Mouse (Mus musculus): ENCODE measurements around the gene Tmem212. TPM values are rescaled to one million over a fixed set of nuclear protein-coding genes. Genes with fewer than 3 reads are reported as not detected.

Tmem212 gene
- total RNA-seq, 2 experiments from 2014 or later, result 2.8 to 5.9 TPM

GRCm38 (mm10) chr3:27899012-27899726 lies 3.0 kb upstream of the Tmem212 start:
- peak; percentile 35 to 38 for DNase-seq (ENCODE audit: low spot score in 2 of 2)

DNA sequence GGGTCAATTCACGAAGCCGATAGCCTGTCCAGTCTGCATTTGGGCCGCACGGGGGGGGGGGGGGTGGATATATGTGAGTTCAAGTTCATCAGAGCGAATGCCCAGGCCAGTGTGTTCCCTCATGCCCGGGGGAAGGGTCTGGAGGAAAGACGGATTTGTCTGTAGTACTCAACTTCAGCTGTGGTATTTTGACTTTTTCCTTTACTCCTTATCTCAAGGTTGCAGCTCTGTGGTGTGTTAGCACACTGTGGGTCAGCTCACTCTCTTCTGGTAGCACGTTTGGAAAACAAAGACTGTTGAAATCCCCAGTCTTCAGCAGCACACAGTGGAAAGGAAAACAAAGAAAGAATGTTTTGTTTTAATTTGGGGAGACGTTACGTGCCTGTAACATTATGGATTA lies 2.0 kb upstream of the Tmem212 start:
- DNase-seq (ENCODE audit: low spot score in 2 of 2), result no peak

- no peak for DNase-seq (ENCODE audit: low spot score in 2 of 2)
Observed at GRCm38 (mm10) chr3:27886578-27886977, 9.6 kb downstream of the Tmem212 start.

DNA sequence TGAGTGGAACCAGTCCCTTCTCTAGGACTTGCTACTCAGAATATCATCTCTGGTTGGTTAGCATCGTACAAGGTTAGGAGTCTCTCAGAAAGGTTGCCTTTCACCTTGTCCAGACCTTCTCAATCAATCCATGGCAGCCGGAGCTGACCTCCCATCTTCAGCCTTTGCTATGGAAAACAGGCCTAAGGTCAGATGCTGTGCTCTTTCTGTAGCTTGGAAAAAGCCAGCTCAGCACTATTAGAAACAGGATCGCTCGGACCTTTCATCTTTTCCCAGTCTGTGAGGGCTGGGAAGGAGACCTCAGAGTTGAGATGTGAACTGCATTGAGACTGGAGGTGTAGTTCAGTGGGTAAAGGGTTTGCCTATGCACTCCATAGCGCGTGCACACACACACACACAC lies 10.6 kb downstream of the Tmem212 start:
- no peak for DNase-seq (ENCODE audit: low spot score in 2 of 2)

DNA sequence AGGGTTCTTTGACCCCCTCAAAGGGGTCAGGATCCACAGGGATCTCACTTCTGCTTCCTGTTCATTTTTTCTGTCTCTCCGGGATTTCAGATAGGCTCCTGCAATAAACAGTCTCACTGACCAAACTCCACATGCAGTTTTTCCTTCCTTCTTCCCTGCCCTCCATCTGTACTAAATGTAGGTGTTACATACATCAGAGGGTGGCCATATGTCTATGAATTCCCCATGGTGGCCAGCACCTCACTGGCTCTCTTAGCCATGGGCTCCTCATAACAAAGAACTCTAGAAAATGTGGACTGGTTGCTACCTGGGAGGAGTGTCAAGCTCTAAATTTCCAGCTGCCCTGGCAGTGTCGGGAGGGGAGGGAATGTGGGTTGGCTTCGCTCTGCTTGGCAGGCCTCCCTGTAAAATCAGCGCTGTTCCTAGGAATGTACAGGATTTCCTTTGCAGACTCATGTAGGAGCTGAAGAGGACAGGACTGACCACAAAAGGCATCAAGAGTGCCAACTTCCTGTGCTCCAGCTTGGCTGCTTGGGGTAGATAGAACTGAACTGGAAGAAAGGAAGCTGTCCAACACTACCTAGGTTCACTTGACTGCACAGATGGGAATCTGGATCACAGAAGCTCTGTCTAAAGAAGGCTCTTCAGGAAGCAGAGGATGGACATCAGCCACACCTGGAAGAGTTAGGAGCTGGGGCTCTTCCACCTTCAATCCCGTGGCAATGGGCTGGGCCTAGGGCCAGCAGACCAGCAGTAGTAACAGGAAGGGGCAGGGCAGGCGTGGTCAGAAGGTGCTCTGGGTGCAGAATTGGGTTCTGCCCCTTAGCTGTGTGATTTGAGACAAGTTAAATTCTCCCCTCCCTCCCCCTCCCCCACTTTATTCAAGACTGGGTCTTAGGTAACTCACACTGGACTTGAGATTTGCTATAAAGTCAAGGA lies 14.0 kb downstream of the Tmem212 start:
- DNase-seq (ENCODE audit: low spot score in 2 of 2), result no peak

- no peak for DNase-seq (ENCODE audit: low spot score in 2 of 2)
Observed at GRCm38 (mm10) chr3:27878854-27879610, 17.1 kb downstream of the Tmem212 start.

DNA sequence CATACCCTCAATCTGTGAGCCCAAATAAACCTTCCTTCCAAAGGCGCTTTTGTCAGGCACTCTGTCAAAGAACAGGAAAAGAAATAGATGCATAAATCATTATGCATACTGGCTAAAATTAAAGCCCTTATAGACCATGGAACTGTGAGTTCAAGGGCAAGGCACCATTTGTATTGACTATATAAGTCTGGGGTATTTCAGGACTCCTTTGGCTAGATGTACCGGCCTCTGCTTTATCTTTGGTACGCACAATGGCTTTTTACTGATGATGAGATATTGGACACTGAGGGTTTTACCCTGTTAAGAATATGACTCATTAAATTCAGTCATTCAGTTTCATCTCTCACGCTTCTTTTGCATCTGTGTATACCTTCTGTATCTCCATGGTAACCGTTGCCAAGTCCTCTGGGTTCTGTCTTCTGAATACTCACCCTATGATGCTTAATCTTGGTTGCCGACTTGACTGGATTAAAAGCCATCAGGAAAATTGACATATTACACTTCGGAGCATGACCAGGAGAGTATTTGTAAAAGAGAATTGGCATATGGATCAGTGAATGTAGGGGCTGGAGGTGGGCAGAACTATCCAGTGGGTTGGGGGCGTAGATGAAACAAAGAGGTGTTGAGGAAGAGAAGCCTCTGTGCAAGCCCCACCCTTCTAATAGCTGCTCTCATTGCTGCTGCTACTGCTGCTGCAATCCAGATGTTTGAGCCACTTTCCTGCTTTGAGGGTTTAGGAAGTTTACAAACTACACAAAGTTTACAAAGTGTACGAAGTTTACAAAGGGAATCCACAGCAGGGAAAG lies 22.7 kb downstream of the Tmem212 start:
- no peak for DNase-seq (ENCODE audit: low spot score in 2 of 2)

- no peak for DNase-seq (ENCODE audit: low spot score in 2 of 2)
Observed at GRCm38 (mm10) chr3:27872429-27872828, 23.7 kb downstream of the Tmem212 start.

- no peak for DNase-seq (ENCODE audit: low spot score in 2 of 2)
Observed at GRCm38 (mm10) chr3:27871891-27872290, 24.3 kb downstream of the Tmem212 start.

DNA sequence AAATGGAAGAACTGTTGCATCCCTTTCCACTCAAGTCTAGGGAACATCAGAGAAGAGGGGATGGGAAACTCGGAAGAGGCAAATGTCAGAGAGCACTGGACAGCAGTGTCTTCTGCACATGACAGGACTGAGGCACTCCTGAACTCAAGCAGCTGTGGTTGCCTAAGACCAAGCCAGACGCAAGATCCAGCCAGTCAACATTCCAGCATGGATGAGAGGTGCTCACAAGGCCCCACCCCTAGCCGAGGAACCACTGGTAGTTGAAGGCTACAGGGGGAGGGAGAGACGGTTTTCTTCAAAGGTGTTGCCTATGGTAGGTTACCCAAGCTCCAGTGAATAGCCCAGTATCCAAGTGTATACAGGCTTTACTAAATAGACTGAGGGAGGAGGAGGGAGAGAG lies 24.8 kb downstream of the Tmem212 start:
- no peak for DNase-seq (ENCODE audit: low spot score in 2 of 2)

- no peak for DNase-seq (ENCODE audit: low spot score in 2 of 2)
Observed at GRCm38 (mm10) chr3:27868681-27869080, 27.5 kb downstream of the Tmem212 start.

GRCm38 (mm10) chr3:27867731-27868130 lies 28.4 kb downstream of the Tmem212 start:
- no peak for DNase-seq (ENCODE audit: low spot score in 2 of 2)

GRCm38 (mm10) chr3:27862821-27863740 lies 33.1 kb downstream of the Tmem212 start:
- peak; percentile 48 to 49 for DNase-seq (ENCODE audit: low spot score in 2 of 2)

DNA sequence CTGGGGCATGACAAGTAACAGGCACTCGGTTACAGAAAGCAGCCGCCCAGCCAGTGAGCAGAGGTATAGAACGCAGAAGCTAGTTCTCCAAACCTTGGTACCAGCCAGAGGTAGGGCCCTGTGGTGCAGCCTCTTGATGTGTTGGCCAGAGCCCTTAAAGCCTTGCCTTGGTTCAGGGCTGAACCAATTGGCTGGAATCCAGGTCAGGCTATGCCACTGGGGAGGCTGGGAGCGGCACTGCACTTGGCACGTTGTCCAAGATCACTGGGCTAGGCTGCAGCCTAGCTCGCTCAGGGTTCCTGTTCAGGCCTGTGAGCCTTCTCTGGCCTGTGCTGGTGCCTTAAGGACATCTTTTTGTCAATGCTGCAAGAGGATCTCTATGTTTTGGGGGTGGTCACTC lies 34.6 kb downstream of the Tmem212 start:
- peak; percentile 49 to 55 for DNase-seq (ENCODE audit: low spot score in 2 of 2)

DNA sequence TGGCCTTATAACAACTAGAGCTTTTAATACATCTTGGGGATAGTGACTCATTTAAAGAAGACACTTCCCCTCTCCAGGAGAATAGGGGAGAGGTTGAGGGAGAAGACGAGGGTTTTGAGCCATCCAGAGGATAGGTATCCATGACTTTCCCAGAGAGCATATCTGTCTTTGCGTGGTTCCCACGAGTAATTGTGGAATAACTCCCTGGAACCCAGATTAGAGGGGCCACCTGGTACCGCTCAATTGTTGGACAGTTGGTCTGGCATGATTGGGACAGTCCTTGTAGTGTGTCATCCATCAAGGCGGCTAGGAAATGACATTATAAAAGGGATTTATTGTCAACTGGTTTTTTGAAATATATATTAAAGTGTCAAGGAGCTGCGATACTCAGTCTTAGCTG lies 35.1 kb downstream of the Tmem212 start:
- DNase-seq (ENCODE audit: low spot score in 2 of 2), result no peak

DNA sequence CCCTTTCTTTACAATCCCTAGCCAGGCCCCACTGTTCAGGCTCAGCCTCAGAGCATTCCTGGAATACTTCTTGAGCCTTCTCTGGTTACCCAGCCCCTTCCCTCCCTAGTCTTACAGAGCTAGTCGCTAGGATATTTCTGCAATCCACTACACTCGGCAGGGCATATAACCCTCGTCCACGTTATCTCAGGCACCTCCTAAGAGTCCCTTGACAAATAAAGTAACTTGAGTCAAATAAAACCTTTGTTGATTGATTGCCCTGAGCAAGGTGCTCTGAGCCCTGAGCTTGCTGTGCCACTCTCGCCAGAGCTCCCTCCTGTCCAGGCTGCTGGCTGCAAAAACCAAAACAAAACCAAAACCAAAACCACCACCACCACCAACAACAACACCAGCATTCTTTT lies 37.0 kb downstream of the Tmem212 start:
- DNase-seq (ENCODE audit: low spot score in 2 of 2), result no peak

DNA sequence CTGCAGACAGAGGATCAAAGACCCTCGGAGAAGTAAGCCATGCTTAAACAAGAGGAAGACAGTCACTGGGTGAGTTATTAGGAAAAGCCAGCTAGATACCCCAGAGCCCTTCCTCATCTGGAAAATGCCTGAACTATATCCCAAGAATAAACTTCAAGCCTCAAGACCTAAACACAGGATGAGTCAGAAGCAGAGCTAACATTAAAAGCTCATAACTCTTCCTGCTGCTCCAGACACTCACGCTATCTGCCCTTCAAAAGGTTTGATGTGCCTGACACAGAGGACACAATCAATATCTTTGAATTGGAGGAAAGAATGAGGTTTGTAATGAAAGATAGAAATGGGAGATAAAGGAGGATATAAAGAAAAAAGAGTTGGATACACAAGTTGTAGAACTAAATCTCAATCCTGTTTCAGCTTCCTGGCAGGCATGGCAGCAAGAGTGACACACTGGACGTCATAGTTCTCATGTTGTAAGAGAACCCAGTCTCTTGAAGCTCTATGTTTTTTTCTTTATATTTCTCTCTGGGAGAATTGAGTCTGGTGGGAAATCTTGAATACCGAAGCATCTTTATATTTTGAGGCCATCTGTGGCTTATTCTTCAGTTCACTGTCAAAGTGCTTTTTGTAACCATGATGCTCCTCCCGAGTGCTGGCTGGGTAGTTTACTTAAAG lies 37.6 kb downstream of the Tmem212 start:
- no peak for DNase-seq (ENCODE audit: low spot score in 2 of 2)

GRCm38 (mm10) chr3:27856288-27856687 lies 39.9 kb downstream of the Tmem212 start:
- DNase-seq (ENCODE audit: low spot score in 2 of 2), result no peak

Data from layer of hippocampus, postnatal 10 days (tissue).